Mouse (Mus musculus): Measurements from ENCODE around the gene Sbk3. TPM values are rescaled to one million over a fixed set of nuclear protein-coding genes. Genes with fewer than 3 reads are reported as not detected.
A peak's percentile ranks its signal among the peaks of the same experiment; 100 is the strongest.

The Sbk3 gene
- polyA plus RNA-seq, 1 experiment from 2014 or later, result not detected

DNA sequence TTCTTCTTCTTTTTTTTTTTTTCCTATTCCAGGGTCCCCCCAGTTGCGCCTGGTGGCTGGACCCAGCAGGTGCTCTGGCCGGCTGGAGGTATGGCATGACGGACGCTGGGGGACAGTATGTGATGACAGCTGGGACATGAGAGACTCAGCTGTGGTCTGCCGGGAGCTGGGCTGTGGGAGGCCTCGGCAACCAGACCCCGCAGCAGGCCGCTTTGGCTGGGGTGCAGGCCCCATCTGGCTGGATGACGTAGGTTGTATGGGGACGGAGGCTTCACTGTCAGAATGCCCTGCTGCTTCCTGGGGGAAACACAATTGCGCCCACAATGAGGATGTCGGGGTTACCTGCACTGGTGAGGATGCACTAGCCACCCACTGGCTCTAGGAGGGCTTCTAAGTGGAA is 37.9 kb downstream of the Sbk3 start:
- no peak overlapping the region for H3K9ac ChIP-seq (ENCODE audit: low read length)
- no peaks in the 10 kb centered on the region for H3K9me3 ChIP-seq (ENCODE audit: control insufficient read depth, low read length)
- 76% methylated on average over 12 of the region's 12 CpGs for WGBS
- H3K36me3 ChIP-seq (ENCODE audit: control insufficient read depth, insufficient read depth, low read length), result no peaks in the 10 kb centered on the region
- ATAC-seq (ENCODE audit: low FRiP score, low TSS enrichment) (no peak), DNase-seq (ENCODE audit: low spot score) (no peak)
- no peaks in the 10 kb centered on the region for H3K27me3 ChIP-seq (ENCODE audit: control insufficient read depth, insufficient read depth, low read length)
- TF ChIP-seq CTCF (IDR thresholded peaks at IDR 0.05; ENCODE audit: low read depth), result no peak
- no peak for TF ChIP-seq EP300 (optimal IDR thresholded peaks at IDR 0.05)
- H3K4me2 ChIP-seq (replicated peaks; ENCODE audit: low read depth), result no peak overlapping the region
- H3K4me3 ChIP-seq (ENCODE audit: low read depth, low read length), result no peak overlapping the region
- no peak overlapping the region for H3K27ac ChIP-seq (replicated peaks)
- H3K4me1 ChIP-seq (replicated peaks; ENCODE audit: control insufficient read depth, insufficient read depth), result no peaks in the 10 kb centered on the region

DNA sequence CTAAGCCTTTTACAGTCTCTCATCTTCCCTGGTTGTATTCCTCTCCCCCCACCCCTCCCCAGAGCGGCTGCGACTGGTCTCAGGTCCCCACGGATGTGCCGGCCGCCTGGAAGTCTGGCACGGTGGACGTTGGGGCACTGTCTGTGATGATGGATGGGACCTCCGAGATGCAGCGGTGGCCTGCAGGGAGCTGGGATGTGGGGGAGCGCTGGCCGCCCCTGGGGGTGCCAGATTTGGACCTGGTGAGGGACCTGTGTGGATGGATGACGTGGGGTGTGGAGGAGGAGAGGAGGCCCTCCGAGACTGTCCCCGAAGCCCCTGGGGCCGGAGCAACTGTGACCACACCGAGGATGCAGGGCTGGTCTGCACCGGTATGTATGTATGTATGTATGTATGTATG is 42.6 kb downstream of the Sbk3 start:
- H3K4me3 ChIP-seq (ENCODE audit: low read depth, low read length), result 0 out of 2 replicates have a peak overlapping the region, but pooled peaks have one; percentile 13
- no peak overlapping the region for H3K9ac ChIP-seq (ENCODE audit: low read length)
- H3K4me2 ChIP-seq (replicated peaks; ENCODE audit: low read depth), result no peak overlapping the region; the same call in 1 of the 2 replicates
- TF ChIP-seq CTCF (IDR thresholded peaks at IDR 0.05; ENCODE audit: low read depth) (no peak), EP300 (optimal IDR thresholded peaks at IDR 0.05) (no peak)
- no peak overlapping the region for H3K27ac ChIP-seq (replicated peaks)
- H3K27me3 ChIP-seq (ENCODE audit: control insufficient read depth, insufficient read depth, low read length), result no peaks in the 10 kb centered on the region
- ATAC-seq (ENCODE audit: low FRiP score, low TSS enrichment) (no peak), DNase-seq (ENCODE audit: low spot score) (no peak)
- WGBS, result 70% methylated on average over 17 of the region's 17 CpGs
- no peaks in the 10 kb centered on the region for H3K36me3 ChIP-seq (ENCODE audit: control insufficient read depth, insufficient read depth, low read length)
- H3K4me1 ChIP-seq (replicated peaks; ENCODE audit: control insufficient read depth, insufficient read depth), result peaks cover 7% of the 10 kb centered on the region
- no peaks in the 10 kb centered on the region for H3K9me3 ChIP-seq (ENCODE audit: control insufficient read depth, low read length)

DNA sequence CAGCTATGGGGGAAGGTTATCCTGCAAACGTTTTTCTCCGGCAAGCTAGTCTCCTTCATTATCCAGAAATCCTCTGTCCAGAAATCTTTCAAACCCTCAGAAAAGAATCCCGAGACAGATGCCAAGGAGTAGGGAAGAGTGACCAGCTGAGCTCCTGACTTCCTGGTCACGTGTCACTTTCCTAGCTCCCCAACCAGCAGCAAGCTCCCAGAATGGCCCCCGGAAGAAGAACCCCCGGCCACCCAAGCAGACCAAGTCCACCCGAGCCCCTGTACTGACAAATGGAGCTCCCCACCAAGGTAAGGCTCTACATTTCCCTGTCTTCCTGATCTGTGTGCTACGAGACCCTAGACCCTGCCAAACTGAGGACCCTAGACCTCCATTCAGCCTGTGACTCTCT is 43.3 kb downstream of the Sbk3 start:
- Histone ChIP-seq H3K4me2 (replicated peaks; ENCODE audit: low read depth) (peak overlapping the region; percentile 32), H3K4me1 (replicated peaks; ENCODE audit: control insufficient read depth, insufficient read depth) (peaks cover 10% of the 10 kb centered on the region), H3K4me3 (ENCODE audit: low read depth, low read length) (0 out of 2 replicates have a peak overlapping the region, but pooled peaks have one; percentile 13), H3K9ac (ENCODE audit: low read length) (no peak overlapping the region), H3K27me3 (ENCODE audit: control insufficient read depth, insufficient read depth, low read length) (no peaks in the 10 kb centered on the region), H3K36me3 (ENCODE audit: control insufficient read depth, insufficient read depth, low read length) (no peaks in the 10 kb centered on the region), H3K9me3 (ENCODE audit: control insufficient read depth, low read length) (no peaks in the 10 kb centered on the region), H3K27ac (replicated peaks) (no peak overlapping the region)
- TF ChIP-seq CTCF (IDR thresholded peaks at IDR 0.05; ENCODE audit: low read depth) (no peak), EP300 (optimal IDR thresholded peaks at IDR 0.05) (no peak)
- ATAC-seq (ENCODE audit: low FRiP score, low TSS enrichment) (no peak), DNase-seq (ENCODE audit: low spot score) (no peak)
- whole genome bisulfite sequencing, result 47% methylated on average over 8 of the region's 8 CpGs

DNA sequence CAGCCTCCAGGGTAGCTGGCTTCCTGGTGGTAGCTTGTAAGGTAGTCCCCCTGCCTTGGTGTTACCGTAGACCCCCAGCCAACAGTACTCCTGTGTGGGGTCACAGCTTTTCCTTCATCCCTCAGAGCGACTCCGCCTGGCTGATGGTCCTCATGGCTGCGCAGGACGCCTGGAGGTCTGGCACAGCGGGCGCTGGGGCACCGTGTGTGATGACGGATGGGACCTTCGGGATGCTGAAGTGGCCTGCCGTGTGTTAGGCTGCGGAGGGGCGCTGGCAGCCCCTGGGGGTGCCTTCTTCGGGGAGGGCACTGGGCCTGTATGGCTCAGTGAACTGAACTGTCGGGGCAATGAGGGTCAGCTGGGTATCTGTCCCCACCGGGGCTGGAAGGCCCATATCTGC is 44.1 kb downstream of the Sbk3 start:
- no peak overlapping the region for H3K9ac ChIP-seq (ENCODE audit: low read length)
- no peaks in the 10 kb centered on the region for H3K27me3 ChIP-seq (ENCODE audit: control insufficient read depth, insufficient read depth, low read length)
- 76% methylated on average over 16 of the region's 16 CpGs for WGBS
- ATAC-seq (ENCODE audit: low FRiP score, low TSS enrichment) (no peak), DNase-seq (ENCODE audit: low spot score) (no peak)
- no peaks in the 10 kb centered on the region for H3K9me3 ChIP-seq (ENCODE audit: control insufficient read depth, low read length)
- TF ChIP-seq EP300 (optimal IDR thresholded peaks at IDR 0.05) (no peak), CTCF (IDR thresholded peaks at IDR 0.05; ENCODE audit: low read depth) (no peak)
- H3K27ac ChIP-seq (replicated peaks), result no peak overlapping the region
- no peak overlapping the region for H3K4me2 ChIP-seq (replicated peaks; ENCODE audit: low read depth)
- H3K4me1 ChIP-seq (replicated peaks; ENCODE audit: control insufficient read depth, insufficient read depth), result peaks cover 10% of the 10 kb centered on the region
- H3K4me3 ChIP-seq (ENCODE audit: low read depth, low read length), result no peak overlapping the region
- H3K36me3 ChIP-seq (ENCODE audit: control insufficient read depth, insufficient read depth, low read length), result no peaks in the 10 kb centered on the region

DNA sequence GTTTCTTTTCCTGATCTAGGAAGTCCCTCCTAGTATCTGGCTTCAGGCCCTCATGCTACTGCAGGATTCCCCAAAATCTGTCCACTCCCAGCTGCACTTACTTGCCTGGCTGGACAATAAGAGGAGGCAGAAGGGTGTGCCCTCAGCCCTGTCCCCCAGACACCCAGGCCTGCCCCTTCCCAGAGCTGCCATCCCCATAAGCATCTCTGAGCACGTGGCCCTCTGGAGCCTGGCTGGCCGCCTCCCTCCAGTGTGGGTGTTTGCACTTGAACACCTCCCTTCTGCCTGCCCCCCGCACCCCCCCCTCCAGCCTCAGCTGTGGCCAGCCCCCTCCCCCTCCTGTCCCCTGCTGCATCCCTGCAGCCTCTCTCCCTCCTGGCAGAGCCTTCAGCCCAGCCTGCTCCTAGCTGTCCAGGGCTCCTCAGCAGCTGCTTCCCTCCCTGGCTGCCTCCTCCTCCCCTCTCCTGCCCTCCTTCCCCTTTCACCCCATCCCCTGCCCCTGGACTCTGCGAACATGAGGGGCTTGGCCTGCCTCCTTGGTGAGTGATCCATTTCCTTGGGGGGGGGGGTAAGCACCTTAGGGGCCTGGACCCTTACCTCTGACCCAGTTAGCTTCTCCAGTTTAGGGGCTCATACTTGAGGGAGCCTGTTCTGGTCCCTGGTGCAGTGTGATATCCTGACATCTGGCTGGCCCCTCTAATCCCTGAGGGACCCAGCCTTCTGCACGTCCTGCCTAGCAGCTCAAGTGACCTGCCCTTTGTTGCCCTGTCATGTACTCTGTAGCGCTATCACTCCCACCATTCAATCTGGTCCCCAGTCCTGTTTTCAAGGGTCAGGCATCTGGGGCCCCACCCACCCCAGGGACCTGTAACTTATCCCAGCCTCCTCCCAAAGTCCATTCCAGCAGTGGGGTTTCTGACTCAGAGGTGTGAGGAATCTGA is 45.3 kb downstream of the Sbk3 start, which contains the start of gene Ssc5d:
Gene Ssc5d (plus strand): TSS at position 345 of the 941 bp plus-strand sequence.
- DNase-seq (ENCODE audit: low spot score) (peak; percentile 56), ATAC-seq (ENCODE audit: low FRiP score, low TSS enrichment) (peak; percentile 56; the same call in 1 of the 2 replicates)
- 8% methylated on average over 6 of the region's 6 CpGs for WGBS
- H3K4me1 ChIP-seq (replicated peaks; ENCODE audit: control insufficient read depth, insufficient read depth), result peaks cover 10% of the 10 kb centered on the region
- no peak; the same call in 1 of the 2 replicates for TF ChIP-seq CTCF (IDR thresholded peaks at IDR 0.05; ENCODE audit: low read depth)
- no peak for TF ChIP-seq EP300 (optimal IDR thresholded peaks at IDR 0.05)
- H3K36me3 ChIP-seq (ENCODE audit: control insufficient read depth, insufficient read depth, low read length), result peaks cover 2% of the 10 kb centered on the region
- H3K4me3 ChIP-seq (ENCODE audit: low read depth, low read length), result no peak within 1 kb of the TSS
- peak within 1 kb of the TSS; percentile 29 for H3K4me2 ChIP-seq (replicated peaks; ENCODE audit: low read depth)
- H3K27me3 ChIP-seq (ENCODE audit: control insufficient read depth, insufficient read depth, low read length), result no peaks in the 10 kb centered on the region
- H3K9ac ChIP-seq (ENCODE audit: low read length), result no peak within 1 kb of the TSS; the same call in 1 of the 2 replicates
- H3K27ac ChIP-seq (replicated peaks), result peak within 1 kb of the TSS; percentile 90
- no peaks in the 10 kb centered on the region for H3K9me3 ChIP-seq (ENCODE audit: control insufficient read depth, low read length)

DNA sequence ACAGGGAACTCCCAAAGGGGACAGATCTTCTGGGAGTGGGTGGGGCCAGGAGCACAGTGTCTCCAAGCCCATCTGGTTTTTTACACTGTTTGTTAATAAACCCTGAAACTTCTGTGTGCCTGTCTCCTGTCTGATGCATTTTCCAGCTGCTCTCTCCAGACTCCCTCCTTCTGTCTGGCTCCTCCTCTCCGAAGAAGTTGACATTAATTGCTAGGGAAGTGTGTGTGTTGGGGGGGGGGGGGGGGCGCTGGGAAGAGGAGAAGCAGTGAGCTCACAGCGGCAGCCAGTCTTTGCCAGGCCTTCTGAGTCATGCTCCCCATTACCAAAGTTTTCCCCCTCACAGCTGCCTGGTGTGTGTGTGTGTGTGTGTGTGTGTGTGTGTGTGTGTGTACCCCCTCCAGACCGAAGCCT is 46.1 kb downstream of the Sbk3 start:
- peak; percentile 67; the same call in 1 of the 2 replicates for ATAC-seq (ENCODE audit: low FRiP score, low TSS enrichment)
- H3K9ac ChIP-seq (ENCODE audit: low read length), result no peak overlapping the region

More for the DNA sequence above, 46.1 kb downstream of the Sbk3 start:
- H3K4me3 ChIP-seq (ENCODE audit: low read depth, low read length), result no peak overlapping the region
- H3K27me3 ChIP-seq (ENCODE audit: control insufficient read depth, insufficient read depth, low read length), result no peaks in the 10 kb centered on the region
- H3K36me3 ChIP-seq (ENCODE audit: control insufficient read depth, insufficient read depth, low read length), result peaks cover 9% of the 10 kb centered on the region
- peaks cover 10% of the 10 kb centered on the region for H3K4me1 ChIP-seq (replicated peaks; ENCODE audit: control insufficient read depth, insufficient read depth)
- TF ChIP-seq CTCF (IDR thresholded peaks at IDR 0.05; ENCODE audit: low read depth) (no peak), EP300 (optimal IDR thresholded peaks at IDR 0.05) (no peak)
- 3% methylated on average over 3 of the region's 4 CpGs for WGBS
- peak overlapping the region; percentile 90 for H3K27ac ChIP-seq (replicated peaks)
- H3K9me3 ChIP-seq (ENCODE audit: control insufficient read depth, low read length), result no peaks in the 10 kb centered on the region
- H3K4me2 ChIP-seq (replicated peaks; ENCODE audit: low read depth), result peak overlapping the region; percentile 29
- DNase-seq (ENCODE audit: low spot score), result peak; percentile 55
